Mouse (Mus musculus) 3134 (cell line): ENCODE data around the gene Agbl1.

Experiments
- DNase-seq: peaks from one replicate; pipeline ENCODE4 v3.0.0-alpha.2; 2011; ENCODE audit warnings: low spot score; ENCODE audit not compliant: insufficient read length; ENCODE audit errors: extremely low read depth

The Agbl1 gene

DNA sequence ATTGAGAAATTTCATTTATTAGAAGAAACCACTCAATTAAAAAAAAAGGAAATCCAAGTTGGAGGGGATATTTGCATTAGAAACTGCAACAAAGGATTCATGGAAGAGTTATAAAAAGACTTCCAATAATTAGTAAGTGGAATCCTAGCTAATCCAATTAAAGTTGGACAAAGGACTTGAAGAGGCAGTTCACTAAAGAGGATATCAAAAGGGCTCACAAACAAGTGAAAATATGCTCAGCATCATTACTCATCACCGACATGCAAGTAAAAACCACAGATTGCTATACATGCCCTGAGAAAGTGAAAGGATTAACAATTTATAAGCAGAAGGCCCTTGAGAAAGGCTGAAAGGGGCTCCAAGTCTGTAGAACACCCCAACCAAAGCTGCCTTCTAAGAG, 935.2 kb downstream of the Agbl1 start:
- no peak for DNase-seq
